Mouse (Mus musculus) gastrocnemius, postnatal 4 days (tissue): Measurements from ENCODE around the gene Cpsf3. TPM values are rescaled to one million over a fixed set of nuclear protein-coding genes. Genes with fewer than 3 reads are reported as not detected.

ENCODE experiments used
- DNase-seq, 2 experiments: peaks; one replicate each; pipeline ENCODE4 v3.0.0; 2021 to 2022; ENCODE audit warnings: low spot score in 2 of 2, mixed read lengths in 2 of 2
- total RNA-seq, 2 experiments: library from RNA; stranded (reverse); gene quantifications; 2 replicates each; pipeline ENCODE4 v1.2.3; 2021

Gene Cpsf3
- total RNA-seq, 2 experiments from 2014 or later = 38.9 to 43.3 TPM

- DNase-seq = no peak
Measured at GRCm38 (mm10) chr12:21330961-21331576, 45.9 kb downstream of the Cpsf3 start.

GRCm38 (mm10) chr12:21331711-21332110 is 46.5 kb downstream of the Cpsf3 start:
- DNase-seq = no peak

GRCm38 (mm10) chr12:21333021-21333420 is 47.8 kb downstream of the Cpsf3 start:
- DNase-seq = no peak

- no peak for DNase-seq
Measured at GRCm38 (mm10) chr12:21333766-21334165, 48.6 kb downstream of the Cpsf3 start.

- no peak for DNase-seq
Measured at GRCm38 (mm10) chr12:21335869-21336268, 50.7 kb downstream of the Cpsf3 start.

GRCm38 (mm10) chr12:21337171-21337570 is 52.0 kb downstream of the Cpsf3 start:
- DNase-seq = no peak

GRCm38 (mm10) chr12:21340674-21341073 is 55.5 kb downstream of the Cpsf3 start:
- DNase-seq = no peak

- DNase-seq = no peak
Measured at GRCm38 (mm10) chr12:21346972-21347371, 61.8 kb downstream of the Cpsf3 start.

- no peak for DNase-seq
Measured at GRCm38 (mm10) chr12:21350113-21350876, 65.1 kb downstream of the Cpsf3 start.

GRCm38 (mm10) chr12:21353681-21354080 is 68.5 kb downstream of the Cpsf3 start:
- DNase-seq = no peak

- no peak for DNase-seq
Measured at GRCm38 (mm10) chr12:21362686-21363085, 77.5 kb downstream of the Cpsf3 start.

GRCm38 (mm10) chr12:21363195-21363594 is 78.0 kb downstream of the Cpsf3 start:
- no peak for DNase-seq

Other genes with a start within 250 kb of the Cpsf3 start
- 10 to 100 TPM; 37.0 to 37.3 TPM for gene Itgb1bp1, start 893 bp downstream of the Cpsf3 start, total RNA-seq
- 10 to 100 TPM; 14.6 to 17.2 TPM for gene Iah1, start 31.0 kb downstream of the Cpsf3 start, total RNA-seq
- gene Adam17, start 88.2 kb downstream of the Cpsf3 start, total RNA-seq = 10 to 100 TPM; 38.3 to 40.5 TPM
- gene Ywhaq, start 132.2 kb downstream of the Cpsf3 start, total RNA-seq = 100 to 1,000 TPM; 146 to 156 TPM